Comparison of ENCODE assay signal across 15 mouse cellular contexts in genomic region chr12:98957455-98957854, GRCm38 (mm10).
"Had no signal": no experiment of that assay in that cellular context is flagged by ENCODE, and none has a peak within 500 bp of the region (broad histone marks: within the 10 kb centered on the region; RNA-seq: fewer than 3 reads in every experiment).

No protein-coding gene starts in this region.

- DNase-seq: kidney, adult 8-10 months; kidney, postnatal 10 days; kidney, postnatal 36 days; layer of hippocampus, postnatal 36 days; liver, embryonic 13.5 days; lung, adult 2 months; lung, postnatal 14 days; lung, postnatal 4 days; midbrain, embryonic 14.5 days; thymus, adult 2 months; thymus, postnatal 14 days; thymus, postnatal 4 days had no signal

- H3K36me3 ChIP-seq: liver, embryonic 13.5 days had no signal

- H3K9ac ChIP-seq: kidney, embryonic 15.5 days; liver, embryonic 13.5 days had no signal

- H3K27me3 ChIP-seq: kidney, embryonic 15.5 days; liver, embryonic 13.5 days had no signal

- H3K4me1 ChIP-seq: kidney, embryonic 15.5 days; liver, embryonic 13.5 days had no signal

- H3K4me2 ChIP-seq: kidney, embryonic 15.5 days; liver, embryonic 13.5 days; midbrain, embryonic 11.5 days had no signal

- H3K27ac ChIP-seq: kidney, embryonic 15.5 days; left cerebral cortex, adult 2 months; liver, embryonic 13.5 days had no signal

- H3K9me3 ChIP-seq: kidney, embryonic 15.5 days; liver, embryonic 13.5 days had no signal

- H3K4me3 ChIP-seq: kidney, embryonic 15.5 days; left cerebral cortex, adult 2 months; liver, embryonic 13.5 days had no signal
